Mouse (Mus musculus): Measurements from ENCODE around the gene Aldh1l1.

DNA sequence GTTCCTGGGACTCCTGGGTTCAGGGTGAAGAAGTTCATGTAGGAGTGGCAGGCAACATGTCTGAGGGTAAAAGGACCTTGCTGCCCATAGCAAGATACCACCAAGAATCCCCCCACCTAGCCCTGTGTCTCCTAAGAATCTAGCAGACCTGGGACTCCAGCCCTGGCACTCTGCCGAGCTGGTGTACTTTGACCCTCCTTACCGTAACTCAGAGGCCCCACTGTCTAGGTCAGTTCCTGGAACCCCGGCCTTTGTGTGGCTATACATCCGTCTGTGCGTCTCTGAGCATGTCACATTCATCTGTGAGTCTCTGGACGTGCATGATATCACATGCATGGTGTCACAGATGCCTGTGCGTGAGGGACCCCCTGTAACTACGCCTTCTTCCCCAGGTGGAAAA lies 84.2 kb downstream of the Aldh1l1 start:
- TF ChIP-seq TAL1 (conservative IDR thresholded peaks at IDR 0.05; ENCODE audit: low read depth, low read length) (no peak), GATA1 (IDR thresholded peaks at IDR 0.05; ENCODE audit: borderline replicate concordance, low read length) (no peak), CTCF (IDR thresholded peaks at IDR 0.05; ENCODE audit: low read depth, low read length) (no peak), POLR2AphosphoS5 (IDR thresholded peaks at IDR 0.05; ENCODE audit: insufficient replicate concordance, low read depth, low read length) (no peak)

Data from G1E (cell line).